Mouse (Mus musculus): Measurements from ENCODE around the gene Celf5.

DNA sequence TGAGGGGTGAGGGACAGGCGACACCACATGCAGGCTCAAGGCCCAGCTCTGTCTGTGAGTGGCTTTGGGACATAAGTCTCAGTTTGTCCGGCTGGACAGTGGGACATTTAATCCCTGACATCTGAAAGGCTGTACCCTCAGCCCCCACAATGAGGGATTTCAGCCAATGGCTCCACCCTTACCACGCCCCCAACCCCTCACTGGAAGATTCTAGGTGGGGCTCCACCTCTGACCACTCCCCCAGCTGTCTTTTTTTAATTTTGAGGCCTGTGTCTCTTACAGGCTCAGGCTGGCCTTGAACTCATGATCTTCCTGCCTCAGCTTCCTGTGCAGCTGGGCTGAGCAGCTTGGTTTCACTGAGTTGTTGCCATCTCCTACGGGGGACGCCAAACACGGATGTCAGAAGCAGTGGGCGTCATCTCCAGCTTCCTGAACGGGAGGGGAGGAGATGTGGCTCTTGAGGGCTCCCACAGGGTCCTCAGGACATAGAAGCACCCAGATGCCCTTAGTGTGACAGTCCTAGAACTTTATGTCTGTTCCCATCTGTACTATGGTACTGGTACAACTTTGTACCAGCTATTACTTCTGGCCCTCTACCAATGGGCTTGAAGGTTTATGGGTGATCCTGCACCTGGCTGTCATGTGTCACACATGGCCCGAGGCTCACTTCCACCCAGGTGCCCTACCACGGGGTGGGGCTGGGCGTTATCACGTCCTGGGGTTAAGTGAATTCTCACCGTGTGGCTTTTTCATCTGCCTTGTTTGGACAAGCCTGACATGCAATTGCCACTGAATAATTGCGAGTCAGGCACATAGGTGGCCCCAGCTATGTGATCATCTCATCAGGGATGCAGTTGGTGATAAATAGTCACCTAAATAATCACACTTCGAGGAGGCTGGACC, 47.9 kb downstream of the Celf5 start:
- TF ChIP-seq CTCF (IDR thresholded peaks at IDR 0.05 in 2 of 3, conservative IDR thresholded peaks at IDR 0.05 in 1 of 3; ENCODE audit: control insufficient read depth in 1 of 3, insufficient read depth in 1 of 3, low read depth in 2 of 3, low read length in 3 of 3, poor library complexity in 1 of 3, severe bottlenecking in 1 of 3) (no peak), ZNF384 (IDR thresholded peaks at IDR 0.05; ENCODE audit: low read depth, low read length) (peak; percentile 81), BHLHE40 (IDR thresholded peaks at IDR 0.05; ENCODE audit: borderline replicate concordance, low read depth, low read length) (no peak), USF2 (IDR thresholded peaks at IDR 0.05; ENCODE audit: borderline replicate concordance in 1 of 2, insufficient read depth in 1 of 2, low read depth in 1 of 2, low read length in 2 of 2) (no peak), GABPA (IDR thresholded peaks at IDR 0.05; ENCODE audit: low read depth, low read length) (no peak), USF1 (IDR thresholded peaks at IDR 0.05; ENCODE audit: low read depth, low read length) (no peak), TBP (IDR thresholded peaks at IDR 0.05; ENCODE audit: low read depth, low read length) (no peak), MEF2A (IDR thresholded peaks at IDR 0.05; ENCODE audit: extremely low read depth, insufficient replicate concordance, low read depth, low read length, poor library complexity, severe bottlenecking) (no peak), POLR2AphosphoS5 (IDR thresholded peaks at IDR 0.05; ENCODE audit: borderline replicate concordance, low read depth, low read length) (no peak), MAX (IDR thresholded peaks at IDR 0.05; ENCODE audit: low read length) (no peak)
